Mouse (Mus musculus): Measurements from ENCODE around the gene Tgif2. TPM values are rescaled to one million over a fixed set of nuclear protein-coding genes. Genes with fewer than 3 reads are reported as not detected.
"Not testable (repeated sequence)": the region's sequence is repeated elsewhere in the genome, so short reads cannot be mapped to it uniquely, and the experiment has no call there.

Tgif2 gene
- polyA plus RNA-seq, 1 experiment from 2014 or later = 48.0 TPM

DNA sequence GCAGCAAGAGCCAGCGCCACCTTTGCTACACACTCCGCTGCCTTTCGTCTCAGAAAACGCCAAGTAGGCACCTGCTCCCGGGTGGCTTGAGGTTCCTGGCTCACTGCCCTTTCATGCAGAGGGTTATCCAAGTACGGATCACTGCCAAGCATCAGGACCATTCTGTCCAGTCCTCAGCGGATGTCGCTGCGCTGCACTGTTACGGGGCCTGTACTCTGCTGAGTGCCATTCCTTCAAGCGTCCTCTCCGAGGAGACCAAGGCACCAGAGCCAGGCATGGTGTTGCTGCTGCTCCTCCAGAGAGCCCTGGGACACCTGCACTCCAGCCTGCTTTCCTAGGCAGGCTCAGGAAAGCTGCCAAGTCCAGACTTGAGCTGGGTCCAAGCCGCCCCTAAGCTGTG, 13.8 kb downstream of the Tgif2 start:
- H3K4me1 ChIP-seq (ENCODE audit: control insufficient read depth, insufficient read depth, low read length); H3K9ac ChIP-seq (ENCODE audit: low read length); H3K4me3 ChIP-seq (ENCODE audit: low read depth, low read length); H3K4me2 ChIP-seq (ENCODE audit: low read length); H3K27me3 ChIP-seq (replicated peaks; ENCODE audit: control insufficient read depth, insufficient read depth, low read length); DNase-seq (ENCODE audit: low spot score); H3K9me3 ChIP-seq (replicated peaks; ENCODE audit: control insufficient read depth, low read length); H3K27ac ChIP-seq (ENCODE audit: low read depth, low read length): not testable (repeated sequence)
- H3K36me3 ChIP-seq (ENCODE audit: control insufficient read depth, insufficient read depth, low read length) = peaks cover 70% of the 10 kb centered on the region
- 51% methylated on average over 8 of the region's 13 CpGs for whole genome bisulfite sequencing
- ATAC-seq = peak; percentile 33; the same call in 1 of the 2 replicates

DNA sequence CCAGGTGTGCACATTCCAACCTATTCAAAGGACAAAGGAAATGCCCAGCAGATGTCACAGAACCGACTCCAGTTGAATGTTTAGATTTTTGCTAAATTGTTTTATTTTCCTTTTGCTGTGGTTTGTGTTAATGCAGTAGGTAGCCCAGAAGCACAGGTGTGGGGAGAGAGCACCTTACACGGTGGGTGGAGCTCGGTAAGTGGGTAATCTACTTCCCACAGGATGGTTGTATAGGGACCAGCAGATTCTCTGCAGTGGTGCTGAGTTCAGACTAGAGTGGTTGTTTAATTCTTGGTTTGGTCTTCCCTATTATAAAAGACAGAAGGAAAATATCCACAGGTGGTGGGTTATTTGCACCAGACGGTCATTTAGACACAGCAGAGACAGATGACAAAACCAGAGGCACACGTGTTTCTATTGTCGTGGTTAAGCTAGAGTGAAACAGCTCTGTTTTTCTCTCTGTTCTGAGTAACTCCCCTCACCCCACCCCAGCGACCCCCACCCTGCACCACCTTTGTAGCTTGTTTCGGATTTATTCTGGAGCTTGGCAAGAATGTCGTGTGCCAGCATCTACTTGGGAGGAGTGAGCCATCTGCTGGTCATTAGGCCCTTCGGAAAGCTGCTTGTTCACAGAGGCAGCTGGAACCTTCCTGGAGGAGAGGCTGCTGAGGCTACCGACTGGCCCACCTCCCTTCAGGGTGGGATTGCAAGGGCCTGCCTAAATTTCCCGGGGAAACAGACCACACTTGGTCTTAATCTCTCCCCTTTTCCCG, 14.4 kb downstream of the Tgif2 start:
- not testable (repeated sequence) for H3K4me1 ChIP-seq (ENCODE audit: control insufficient read depth, insufficient read depth, low read length); H3K27me3 ChIP-seq (replicated peaks; ENCODE audit: control insufficient read depth, insufficient read depth, low read length); H3K27ac ChIP-seq (ENCODE audit: low read depth, low read length); H3K9me3 ChIP-seq (replicated peaks; ENCODE audit: control insufficient read depth, low read length); H3K9ac ChIP-seq (ENCODE audit: low read length); H3K4me3 ChIP-seq (ENCODE audit: low read depth, low read length); H3K4me2 ChIP-seq (ENCODE audit: low read length)
- H3K36me3 ChIP-seq (ENCODE audit: control insufficient read depth, insufficient read depth, low read length) = peaks cover 70% of the 10 kb centered on the region
- peak; percentile 64; the same call in 1 of the 2 replicates for ATAC-seq
- peak; percentile 82 for DNase-seq (ENCODE audit: low spot score)
- 36% methylated on average over 13 of the region's 13 CpGs for WGBS

DNA sequence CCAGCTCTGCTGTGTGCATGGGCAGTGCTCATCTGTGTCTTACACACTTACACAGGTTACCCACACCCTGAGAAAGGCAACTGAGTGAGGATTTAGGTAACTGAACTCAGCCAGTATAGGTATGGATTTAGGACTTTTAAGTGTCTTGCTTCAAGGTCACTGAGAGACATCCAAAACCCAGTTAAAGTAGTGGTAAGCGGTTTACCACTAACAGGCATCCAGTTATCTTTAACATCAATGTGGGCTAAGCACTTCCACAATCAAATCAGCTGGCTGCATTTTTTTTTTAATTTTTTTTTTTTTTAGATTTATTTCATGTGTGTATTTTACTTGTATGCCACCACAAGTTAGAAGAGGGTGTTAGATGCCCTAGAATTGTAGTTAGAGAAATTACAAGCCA, 16.5 kb downstream of the Tgif2 start:
- Histone ChIP-seq H3K4me1 (ENCODE audit: control insufficient read depth, insufficient read depth, low read length) (no peaks in the 10 kb centered on the region), H3K9ac (ENCODE audit: low read length) (no peak overlapping the region), H3K27me3 (replicated peaks; ENCODE audit: control insufficient read depth, insufficient read depth, low read length) (no peaks in the 10 kb centered on the region), H3K27ac (ENCODE audit: low read depth, low read length) (no peak overlapping the region), H3K9me3 (replicated peaks; ENCODE audit: control insufficient read depth, low read length) (no peaks in the 10 kb centered on the region), H3K4me3 (ENCODE audit: low read depth, low read length) (no peak overlapping the region), H3K4me2 (ENCODE audit: low read length) (no peak overlapping the region), H3K36me3 (ENCODE audit: control insufficient read depth, insufficient read depth, low read length) (peaks cover 54% of the 10 kb centered on the region)
- DNase-seq (ENCODE audit: low spot score) (no peak), ATAC-seq (no peak)
- WGBS = 92% methylated on average over 1 of the region's 1 CpGs

DNA sequence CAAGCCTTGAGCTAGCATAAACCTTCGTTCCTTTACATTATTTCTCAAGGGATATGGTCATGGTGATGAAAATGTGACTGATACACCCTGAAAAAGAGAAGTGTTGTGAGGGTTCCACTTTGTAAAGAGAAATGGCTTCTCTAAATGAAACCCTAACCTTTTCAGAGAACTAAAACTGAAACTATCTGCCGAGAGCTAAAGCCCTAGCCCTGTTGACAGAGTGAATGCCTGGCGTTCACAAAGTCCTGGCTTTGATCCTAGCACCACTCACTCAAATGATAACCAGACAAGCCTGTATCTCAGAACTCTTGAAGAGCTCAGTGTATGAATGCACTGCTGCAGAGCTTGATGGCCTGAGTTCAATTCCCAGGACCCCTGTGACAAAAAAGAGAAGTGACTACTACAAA, 17.6 kb downstream of the Tgif2 start:
- H3K4me2 ChIP-seq (ENCODE audit: low read length) = no peak overlapping the region
- H3K9ac ChIP-seq (ENCODE audit: low read length) = no peak overlapping the region
- no peaks in the 10 kb centered on the region for H3K9me3 ChIP-seq (replicated peaks; ENCODE audit: control insufficient read depth, low read length)
- no peak overlapping the region; the same call in 1 of the 2 replicates for H3K27ac ChIP-seq (ENCODE audit: low read depth, low read length)
- DNase-seq (ENCODE audit: low spot score) (no peak), ATAC-seq (no peak)
- 80% methylated on average over 3 of the region's 3 CpGs for whole genome bisulfite sequencing
- H3K4me1 ChIP-seq (ENCODE audit: control insufficient read depth, insufficient read depth, low read length) = no peaks in the 10 kb centered on the region
- peaks cover 45% of the 10 kb centered on the region for H3K36me3 ChIP-seq (ENCODE audit: control insufficient read depth, insufficient read depth, low read length)
- no peaks in the 10 kb centered on the region for H3K27me3 ChIP-seq (replicated peaks; ENCODE audit: control insufficient read depth, insufficient read depth, low read length)
- no peak overlapping the region for H3K4me3 ChIP-seq (ENCODE audit: low read depth, low read length)

DNA sequence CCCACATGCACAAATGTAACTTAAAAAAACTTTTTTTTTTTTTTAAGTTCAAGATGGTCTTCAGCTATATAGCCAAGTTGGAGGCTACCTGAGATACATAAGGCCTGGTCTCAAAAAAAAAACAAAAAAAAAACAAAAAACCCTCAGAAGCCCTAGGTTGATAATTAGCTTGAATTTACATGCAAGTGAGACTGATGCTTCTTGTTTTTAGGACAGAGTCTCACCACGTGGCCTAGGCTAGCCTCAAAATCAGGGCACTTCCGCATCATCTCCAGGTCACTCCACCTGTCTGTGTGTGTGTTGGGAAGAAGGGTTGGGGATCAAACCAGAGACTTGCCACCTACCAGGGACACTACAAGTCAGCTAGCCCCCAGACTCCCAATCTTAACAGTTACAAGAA, 18.0 kb downstream of the Tgif2 start, which contains the start of gene 4930518I15Rik:
Gene 4930518I15Rik (minus strand): TSS at position 112 of the 400 bp plus-strand sequence.
- Histone ChIP-seq H3K4me1 (ENCODE audit: control insufficient read depth, insufficient read depth, low read length) (no peaks in the 10 kb centered on the region), H3K27ac (ENCODE audit: low read depth, low read length) (no peak within 1 kb of the TSS; the same call in 1 of the 2 replicates), H3K9me3 (replicated peaks; ENCODE audit: control insufficient read depth, low read length) (no peaks in the 10 kb centered on the region), H3K36me3 (ENCODE audit: control insufficient read depth, insufficient read depth, low read length) (peaks cover 41% of the 10 kb centered on the region), H3K27me3 (replicated peaks; ENCODE audit: control insufficient read depth, insufficient read depth, low read length) (no peaks in the 10 kb centered on the region), H3K4me3 (ENCODE audit: low read depth, low read length) (no peak within 1 kb of the TSS), H3K4me2 (ENCODE audit: low read length) (no peak within 1 kb of the TSS), H3K9ac (ENCODE audit: low read length) (no peak within 1 kb of the TSS)
- WGBS = 85% methylated on average over 2 of the region's 2 CpGs
- DNase-seq (ENCODE audit: low spot score) = no peak
- no peak for ATAC-seq

DNA sequence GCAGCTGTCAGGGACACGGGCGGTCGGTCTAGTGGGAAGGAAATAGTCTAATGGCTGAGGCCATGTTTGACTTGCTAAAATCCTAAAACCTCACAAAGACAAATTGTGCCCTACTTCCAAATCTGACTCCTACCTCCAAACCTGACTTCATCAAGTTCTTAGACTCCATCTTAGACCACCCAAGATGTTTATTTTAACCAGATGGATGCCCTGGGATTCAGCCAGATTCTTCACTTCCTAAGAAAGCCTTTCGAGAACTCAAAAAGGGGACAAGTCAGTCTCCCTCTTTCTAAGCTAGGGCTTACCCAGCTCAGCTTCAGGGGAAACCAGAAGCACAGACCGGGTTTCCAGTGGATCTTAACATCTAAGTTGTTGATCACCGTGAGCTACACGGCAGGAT, 18.9 kb downstream of the Tgif2 start:
- 85% methylated on average over 7 of the region's 7 CpGs for WGBS
- peaks cover 38% of the 10 kb centered on the region for H3K36me3 ChIP-seq (ENCODE audit: control insufficient read depth, insufficient read depth, low read length)
- no peak overlapping the region for H3K4me2 ChIP-seq (ENCODE audit: low read length)
- no peak overlapping the region for H3K9ac ChIP-seq (ENCODE audit: low read length)
- no peaks in the 10 kb centered on the region for H3K27me3 ChIP-seq (replicated peaks; ENCODE audit: control insufficient read depth, insufficient read depth, low read length)
- DNase-seq (ENCODE audit: low spot score) (no peak), ATAC-seq (no peak)
- no peak overlapping the region for H3K27ac ChIP-seq (ENCODE audit: low read depth, low read length)
- H3K4me1 ChIP-seq (ENCODE audit: control insufficient read depth, insufficient read depth, low read length) = peaks cover 1% of the 10 kb centered on the region; the same call in 1 of the 2 replicates
- H3K4me3 ChIP-seq (ENCODE audit: low read depth, low read length) = no peak overlapping the region
- no peaks in the 10 kb centered on the region for H3K9me3 ChIP-seq (replicated peaks; ENCODE audit: control insufficient read depth, low read length)

DNA sequence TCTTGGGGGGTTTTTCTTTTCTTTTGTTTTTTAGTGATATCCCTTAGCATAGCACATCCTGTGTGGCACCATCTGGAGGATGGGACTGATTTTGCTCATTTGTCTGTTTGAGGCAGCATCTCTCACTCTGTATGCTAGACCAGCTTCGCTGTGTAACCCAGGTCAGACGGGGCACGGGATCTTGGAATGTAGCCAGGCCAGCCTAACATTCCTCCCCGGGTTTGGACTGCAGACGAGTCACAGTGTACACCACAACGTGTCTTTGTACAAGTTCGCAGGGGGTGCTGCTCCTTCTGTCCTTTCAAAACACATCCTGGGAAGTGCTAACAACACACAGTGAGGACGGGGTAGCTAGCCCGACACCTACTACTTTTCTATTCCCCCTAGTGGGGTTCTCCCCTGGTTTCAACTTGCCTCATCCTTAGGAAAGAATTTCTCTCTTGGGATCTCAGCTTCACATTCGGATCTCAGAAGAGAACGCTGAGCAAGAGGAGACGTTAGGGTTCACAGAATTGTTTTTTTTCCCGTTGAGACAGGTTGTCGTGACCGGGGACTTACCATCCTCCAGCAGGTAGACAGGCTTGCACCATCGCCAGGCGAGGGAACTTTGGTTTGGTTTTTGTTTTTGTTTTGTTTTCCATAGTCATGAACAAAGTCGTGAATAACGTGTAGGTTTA, 22.4 kb downstream of the Tgif2 start:
- ATAC-seq (peak; percentile 8), DNase-seq (ENCODE audit: low spot score) (peak; percentile 55)
- no peaks in the 10 kb centered on the region for H3K27me3 ChIP-seq (replicated peaks; ENCODE audit: control insufficient read depth, insufficient read depth, low read length)
- no peaks in the 10 kb centered on the region for H3K9me3 ChIP-seq (replicated peaks; ENCODE audit: control insufficient read depth, low read length)
- H3K4me1 ChIP-seq (ENCODE audit: control insufficient read depth, insufficient read depth, low read length) = peaks cover 12% of the 10 kb centered on the region
- WGBS = 1% methylated on average over 19 of the region's 19 CpGs
- H3K36me3 ChIP-seq (ENCODE audit: control insufficient read depth, insufficient read depth, low read length) = peaks cover 39% of the 10 kb centered on the region
- peak overlapping the region; percentile 93 for H3K27ac ChIP-seq (ENCODE audit: low read depth, low read length)
- H3K4me2 ChIP-seq (ENCODE audit: low read length) = peak overlapping the region; percentile 73
- H3K9ac ChIP-seq (ENCODE audit: low read length) = peak overlapping the region; percentile 97
- peak overlapping the region; percentile 99 for H3K4me3 ChIP-seq (ENCODE audit: low read depth, low read length)

DNA sequence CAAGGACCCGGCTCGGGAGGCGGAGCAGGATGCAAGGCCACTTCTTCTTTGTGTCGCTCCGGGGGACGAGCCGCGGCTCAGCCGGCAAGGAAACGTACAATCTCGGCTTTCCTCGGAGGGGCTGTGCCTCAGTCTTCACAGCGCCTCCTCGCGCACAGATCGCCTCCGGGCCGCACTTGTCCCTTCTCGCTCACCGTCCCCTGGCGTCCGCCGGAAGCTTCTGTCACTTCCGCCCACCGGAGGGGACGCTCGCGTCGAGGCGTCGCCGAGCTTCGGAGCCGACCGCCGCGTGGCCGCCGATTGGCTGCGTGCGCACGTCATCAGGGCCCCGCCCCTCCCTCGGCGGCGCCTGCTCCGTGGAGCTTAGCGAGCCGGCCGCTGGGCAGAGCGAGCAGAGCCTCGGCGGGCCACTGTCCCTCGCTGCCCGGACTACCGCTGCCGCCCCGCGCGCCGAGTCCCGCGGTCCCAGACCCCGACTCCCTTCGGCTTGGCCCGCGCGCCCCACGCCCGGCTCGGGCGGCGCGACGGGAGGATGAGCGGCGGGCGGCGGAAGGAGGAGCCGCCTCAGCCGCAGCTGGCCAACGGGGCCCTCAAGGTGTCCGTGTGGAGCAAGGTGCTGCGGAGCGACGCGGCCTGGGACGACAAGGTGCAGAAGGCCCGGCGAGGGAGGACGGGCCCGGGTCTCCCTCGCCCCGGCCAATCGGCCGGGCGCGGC, 23.1 kb downstream of the Tgif2 start, which contains the start of gene Rab5if:
Gene Rab5if (plus strand): TSS at position 357 of the 715 bp plus-strand sequence.
- Histone ChIP-seq H3K27me3 (replicated peaks; ENCODE audit: control insufficient read depth, insufficient read depth, low read length) (no peaks in the 10 kb centered on the region), H3K4me1 (ENCODE audit: control insufficient read depth, insufficient read depth, low read length) (peaks cover 12% of the 10 kb centered on the region), H3K9ac (ENCODE audit: low read length) (peak within 1 kb of the TSS; percentile 97), H3K9me3 (replicated peaks; ENCODE audit: control insufficient read depth, low read length) (no peaks in the 10 kb centered on the region), H3K36me3 (ENCODE audit: control insufficient read depth, insufficient read depth, low read length) (peaks cover 41% of the 10 kb centered on the region), H3K27ac (ENCODE audit: low read depth, low read length) (peak within 1 kb of the TSS; percentile 93), H3K4me2 (ENCODE audit: low read length) (peak within 1 kb of the TSS; percentile 85), H3K4me3 (ENCODE audit: low read depth, low read length) (peak within 1 kb of the TSS; percentile 99)
- WGBS = under 1% methylated on average over 96 of the region's 98 CpGs
- DNase-seq (ENCODE audit: low spot score) = peak; percentile 99
- ATAC-seq = peak; percentile 97

All from forebrain, embryonic 14.5 days (tissue).